Mouse (Mus musculus) embryonic facial prominence, embryonic 12.5 days (tissue): ENCODE measurements at regions not wholly inside any gene's neighbourhood (a gene's known extent, or its start where the extent isn't known, plus 50 kb on each side); places are given as distances from the start of the nearest gene placed in this dataset.

Experiments used
- ATAC-seq: fragments of 200-750 bp; cut with Nextera tagmentation; 2 replicates; pipeline ENCODE4 v1.8.0; 2017; ENCODE audit not compliant: insufficient number of reproducible peaks, insufficient read depth, low FRiP score, low TSS enrichment
- H3K27ac ChIP-seq: fragments of 300-500 bp; sonication (generic); 2 replicates; pipeline ENCODE4 v1.5.1; 2016; ENCODE audit warnings: mild to moderate bottlenecking
- H3K27me3 ChIP-seq: fragments of 300-500 bp; sonication (generic); 2 replicates; pipeline ENCODE4 v1.6.1; 2016; ENCODE audit warnings: mild to moderate bottlenecking, moderate library complexity
- H3K36me3 ChIP-seq: fragments of 300-500 bp; sonication (generic); 2 replicates; pipeline ENCODE4 v1.6.1; 2016; ENCODE audit warnings: mild to moderate bottlenecking
- H3K4me1 ChIP-seq: fragments of 300-500 bp; sonication (generic); 2 replicates; pipeline ENCODE4 v1.6.1; 2016
- H3K4me2 ChIP-seq: fragments of 300-500 bp; sonication (generic); replicated peaks from 2 replicates; pipeline ENCODE4 v1.6.1; 2016; ENCODE audit warnings: mild to moderate bottlenecking, moderate library complexity
- H3K4me3 ChIP-seq: fragments of 300-500 bp; sonication (generic); 2 replicates; pipeline ENCODE4 v1.5.1; 2016; ENCODE audit warnings: mild to moderate bottlenecking
- H3K9ac ChIP-seq: fragments of 300-500 bp; sonication (generic); 2 replicates; pipeline ENCODE4 v1.6.1; 2016; ENCODE audit warnings: mild to moderate bottlenecking, moderate library complexity
- H3K9me3 ChIP-seq: fragments of 300-500 bp; sonication (generic); 2 replicates; pipeline ENCODE4 v1.6.1; 2016; ENCODE audit warnings: mild to moderate bottlenecking, moderate library complexity
- WGBS: fragments of 180-500 bp; shearing (Covaris S2); methylation state at CpG from one replicate; pipeline ENCODE4 v1.1.7; 2016; 5-methylcytosine and 5-hydroxymethylcytosine counted together

- Histone ChIP-seq H3K9ac (no peak overlapping the region), H3K4me2 (no peak overlapping the region), H3K9me3 (no peaks in the 10 kb centered on the region), H3K4me3 (no peak overlapping the region), H3K27ac (no peak overlapping the region), H3K27me3 (0 out of 2 replicates have a peak, but pooled peaks cover 7% of the 10 kb centered on the region), H3K36me3 (no peaks in the 10 kb centered on the region), H3K4me1 (0 out of 2 replicates have a peak, but pooled peaks cover 7% of the 10 kb centered on the region)
- ATAC-seq = no peak
- 44% methylated on average over 8 of the region's 8 CpGs for WGBS
Measured at GRCm38 (mm10) chr2:75147967-75148366, 322.4 kb downstream of the Mtx2 start.

GRCm38 (mm10) chr2:75149036-75149435, 323.4 kb downstream of the Mtx2 start:
- no peaks in the 10 kb centered on the region for H3K36me3 ChIP-seq
- H3K27me3 ChIP-seq = 0 out of 2 replicates have a peak, but pooled peaks cover under 1% of the 10 kb centered on the region
- H3K4me1 ChIP-seq = 0 out of 2 replicates have a peak, but pooled peaks cover 7% of the 10 kb centered on the region

GRCm38 (mm10) chr2:75149562-75149961, 324.0 kb downstream of the Mtx2 start:
- peak overlapping the region; percentile 26 for H3K4me2 ChIP-seq
- 0 out of 2 replicates have a peak overlapping the region, but pooled peaks have one; percentile 1 for H3K4me3 ChIP-seq
- H3K36me3 ChIP-seq = no peaks in the 10 kb centered on the region
- no peak for ATAC-seq
- H3K27ac ChIP-seq = no peak overlapping the region
- H3K4me1 ChIP-seq = 0 out of 2 replicates have a peak, but pooled peaks cover 7% of the 10 kb centered on the region
- WGBS = 44% methylated on average over 12 of the region's 12 CpGs
- H3K9ac ChIP-seq = no peak overlapping the region
- H3K27me3 ChIP-seq = no peaks in the 10 kb centered on the region
- H3K9me3 ChIP-seq = no peaks in the 10 kb centered on the region

More at GRCm38 (mm10) chr2:75149036-75149435, 323.4 kb downstream of the Mtx2 start:
- H3K9me3 ChIP-seq = no peaks in the 10 kb centered on the region
- 63% methylated on average over 5 of the region's 5 CpGs for WGBS
- no peak for ATAC-seq
- H3K9ac ChIP-seq = no peak overlapping the region
- H3K4me3 ChIP-seq = no peak overlapping the region
- H3K4me2 ChIP-seq = no peak overlapping the region
- no peak overlapping the region for H3K27ac ChIP-seq

GRCm38 (mm10) chr2:75150986-75151385, 325.4 kb downstream of the Mtx2 start:
- H3K9ac ChIP-seq = no peak overlapping the region
- no peaks in the 10 kb centered on the region for H3K27me3 ChIP-seq
- no peak for ATAC-seq
- no peak overlapping the region for H3K4me3 ChIP-seq
- no peaks in the 10 kb centered on the region for H3K9me3 ChIP-seq
- H3K27ac ChIP-seq = no peak overlapping the region
- H3K4me2 ChIP-seq = no peak overlapping the region
- 0 out of 2 replicates have a peak, but pooled peaks cover 7% of the 10 kb centered on the region for H3K4me1 ChIP-seq
- H3K36me3 ChIP-seq = no peaks in the 10 kb centered on the region
- WGBS = 6% methylated on average over 6 of the region's 6 CpGs

GRCm38 (mm10) chr2:75151519-75151918, 325.9 kb downstream of the Mtx2 start:
- no peaks in the 10 kb centered on the region for H3K27me3 ChIP-seq
- WGBS = 88% methylated on average over 8 of the region's 8 CpGs
- no peak for ATAC-seq

GRCm38 (mm10) chr2:75152477-75152990, 326.9 kb downstream of the Mtx2 start:
- H3K9ac ChIP-seq = no peak overlapping the region
- H3K4me2 ChIP-seq = no peak overlapping the region
- no peak for ATAC-seq
- 31% methylated on average over 6 of the region's 6 CpGs for WGBS
- H3K36me3 ChIP-seq = no peaks in the 10 kb centered on the region
- 0 out of 2 replicates have a peak, but pooled peaks cover 7% of the 10 kb centered on the region for H3K4me1 ChIP-seq
- no peak overlapping the region for H3K27ac ChIP-seq
- no peaks in the 10 kb centered on the region for H3K27me3 ChIP-seq
- H3K4me3 ChIP-seq = no peak overlapping the region
- H3K9me3 ChIP-seq = no peaks in the 10 kb centered on the region

More at GRCm38 (mm10) chr2:75151519-75151918, 325.9 kb downstream of the Mtx2 start:
- Histone ChIP-seq H3K27ac (no peak overlapping the region), H3K9ac (no peak overlapping the region), H3K4me2 (no peak overlapping the region), H3K4me3 (no peak overlapping the region), H3K4me1 (0 out of 2 replicates have a peak, but pooled peaks cover 7% of the 10 kb centered on the region), H3K9me3 (no peaks in the 10 kb centered on the region), H3K36me3 (no peaks in the 10 kb centered on the region)

GRCm38 (mm10) chr2:75154448-75154847, 328.8 kb downstream of the Mtx2 start:
- H3K4me2 ChIP-seq = no peak overlapping the region
- no peaks in the 10 kb centered on the region for H3K36me3 ChIP-seq
- H3K27me3 ChIP-seq = no peaks in the 10 kb centered on the region
- no peaks in the 10 kb centered on the region for H3K9me3 ChIP-seq
- 57% methylated on average over 3 of the region's 3 CpGs for WGBS
- 0 out of 2 replicates have a peak, but pooled peaks cover 6% of the 10 kb centered on the region for H3K4me1 ChIP-seq
- no peak overlapping the region for H3K9ac ChIP-seq
- no peak overlapping the region for H3K4me3 ChIP-seq
- ATAC-seq = no peak
- H3K27ac ChIP-seq = no peak overlapping the region

GRCm38 (mm10) chr2:75158581-75158980, 333.0 kb downstream of the Mtx2 start:
- WGBS = 75% methylated on average over 3 of the region's 3 CpGs
- Histone ChIP-seq H3K4me1 (no peaks in the 10 kb centered on the region), H3K9me3 (no peaks in the 10 kb centered on the region), H3K27me3 (no peaks in the 10 kb centered on the region), H3K4me3 (no peak overlapping the region), H3K4me2 (no peak overlapping the region), H3K9ac (no peak overlapping the region), H3K36me3 (no peaks in the 10 kb centered on the region), H3K27ac (no peak overlapping the region)
- no peak for ATAC-seq

- no peak overlapping the region for H3K4me3 ChIP-seq
- H3K27ac ChIP-seq = no peak overlapping the region
- no peak for ATAC-seq
- H3K4me1 ChIP-seq = no peaks in the 10 kb centered on the region
- H3K36me3 ChIP-seq = no peaks in the 10 kb centered on the region
- no peaks in the 10 kb centered on the region for H3K9me3 ChIP-seq
- 92% methylated on average over 14 of the region's 14 CpGs for WGBS
- H3K9ac ChIP-seq = no peak overlapping the region
- no peaks in the 10 kb centered on the region for H3K27me3 ChIP-seq
- no peak overlapping the region for H3K4me2 ChIP-seq
Measured at GRCm38 (mm10) chr2:75161075-75161474, 335.5 kb downstream of the Mtx2 start.

- no peak overlapping the region for H3K4me3 ChIP-seq
- no peaks in the 10 kb centered on the region for H3K27me3 ChIP-seq
- H3K4me2 ChIP-seq = no peak overlapping the region
- no peaks in the 10 kb centered on the region for H3K9me3 ChIP-seq
- WGBS = 73% methylated on average over 4 of the region's 4 CpGs
- no peak overlapping the region for H3K27ac ChIP-seq
- no peak for ATAC-seq
- no peaks in the 10 kb centered on the region for H3K36me3 ChIP-seq
- H3K4me1 ChIP-seq = no peaks in the 10 kb centered on the region
- H3K9ac ChIP-seq = no peak overlapping the region
Measured at GRCm38 (mm10) chr2:75164987-75165386, 339.4 kb downstream of the Mtx2 start.

GRCm38 (mm10) chr2:75176267-75176666, 350.7 kb downstream of the Mtx2 start:
- ATAC-seq = no peak
- H3K9me3 ChIP-seq = no peaks in the 10 kb centered on the region

GRCm38 (mm10) chr2:75183293-75183692, 357.7 kb downstream of the Mtx2 start:
- Histone ChIP-seq H3K4me1 (peaks cover 11% of the 10 kb centered on the region; the same call in 1 of the 2 replicates), H3K4me2 (no peak overlapping the region), H3K27ac (no peak overlapping the region; the same call in 1 of the 2 replicates), H3K9ac (no peak overlapping the region), H3K4me3 (no peak overlapping the region), H3K9me3 (no peaks in the 10 kb centered on the region), H3K27me3 (no peaks in the 10 kb centered on the region), H3K36me3 (no peaks in the 10 kb centered on the region)
- ATAC-seq = no peak
- 46% methylated on average over 4 of the region's 4 CpGs for WGBS

More at GRCm38 (mm10) chr2:75176267-75176666, 350.7 kb downstream of the Mtx2 start:
- H3K36me3 ChIP-seq = no peaks in the 10 kb centered on the region
- 63% methylated on average over 5 of the region's 5 CpGs for WGBS
- peaks cover 7% of the 10 kb centered on the region; the same call in 1 of the 2 replicates for H3K27me3 ChIP-seq
- no peaks in the 10 kb centered on the region for H3K4me1 ChIP-seq
- no peak overlapping the region for H3K4me3 ChIP-seq
- H3K4me2 ChIP-seq = no peak overlapping the region
- no peak overlapping the region for H3K27ac ChIP-seq
- H3K9ac ChIP-seq = no peak overlapping the region
